Mouse (Mus musculus) midbrain, embryonic 12.5 days (tissue): ENCODE measurements around the gene Atp5h. TPM values are rescaled to one million over a fixed set of nuclear protein-coding genes. Genes with fewer than 3 reads are reported as not detected.

ENCODE experiments used
- ATAC-seq: fragments of 200-750 bp; cut with Nextera tagmentation; 2 replicates; pipeline ENCODE4 v1.8.0; 2017; ENCODE audit warnings: low read depth, moderate TSS enrichment, moderate library complexity; ENCODE audit not compliant: low FRiP score
- H3K27ac ChIP-seq: fragments of 300-500 bp; sonication (generic); replicated peaks from 2 replicates; pipeline ENCODE4 v1.5.1; 2016; ENCODE audit warnings: mild to moderate bottlenecking
- H3K27me3 ChIP-seq: fragments of 300-500 bp; sonication (generic); 2 replicates; pipeline ENCODE4 v1.6.1; 2016; ENCODE audit warnings: mild to moderate bottlenecking
- H3K36me3 ChIP-seq: fragments of 300-500 bp; sonication (generic); 2 replicates; pipeline ENCODE4 v1.6.1; 2016
- H3K4me1 ChIP-seq: fragments of 300-500 bp; sonication (generic); 2 replicates; pipeline ENCODE4 v1.6.1; 2016
- H3K4me2 ChIP-seq: fragments of 300-500 bp; sonication (generic); replicated peaks from 2 replicates; pipeline ENCODE4 v1.6.1; 2016; ENCODE audit warnings: mild to moderate bottlenecking, moderate library complexity
- H3K4me3 ChIP-seq: fragments of 300-500 bp; sonication (generic); 2 replicates; pipeline ENCODE4 v1.5.1; 2016; ENCODE audit warnings: mild to moderate bottlenecking
- H3K9ac ChIP-seq: fragments of 300-500 bp; sonication (generic); replicated peaks from 2 replicates; pipeline ENCODE4 v1.6.1; 2016; ENCODE audit warnings: mild to moderate bottlenecking, moderate library complexity
- H3K9me3 ChIP-seq: fragments of 300-500 bp; sonication (generic); 2 replicates; pipeline ENCODE4 v1.6.1; 2016; ENCODE audit warnings: mild to moderate bottlenecking
- WGBS: fragments of 180-500 bp; shearing (Covaris S2); methylation state at CpG from one replicate; pipeline ENCODE4 v1.1.7; 2016; 5-methylcytosine and 5-hydroxymethylcytosine counted together
- polyA plus RNA-seq: library from polyadenylated mRNA; unstranded; fragments of >200 nt; fragmentation: Nextera tagmentation; extraction: Ambion mirVana; gene quantifications from 2 replicates; pipeline ENCODE4 v1.2.1, GENCODE M21; 2016

Atp5h gene
- polyA plus RNA-seq, 1 experiment from 2014 or later: 873 TPM

GRCm38 (mm10) chr11:115452281-115452860 lies 32.6 kb upstream of the Atp5h start:
- Histone ChIP-seq H3K27me3 (no peaks in the 10 kb centered on the region), H3K4me3 (no peak overlapping the region), H3K4me2 (no peak overlapping the region), H3K27ac (no peak overlapping the region), H3K9ac (no peak overlapping the region), H3K9me3 (no peaks in the 10 kb centered on the region), H3K36me3 (no peaks in the 10 kb centered on the region), H3K4me1 (no peaks in the 10 kb centered on the region; the same call in 1 of the 2 replicates)
- WGBS: 83% methylated on average over 7 of the region's 7 CpGs
- ATAC-seq: no peak

- Histone ChIP-seq H3K9ac (no peak overlapping the region), H3K4me3 (no peak overlapping the region), H3K27ac (no peak overlapping the region), H3K9me3 (no peaks in the 10 kb centered on the region), H3K4me1 (no peaks in the 10 kb centered on the region; the same call in 1 of the 2 replicates), H3K36me3 (no peaks in the 10 kb centered on the region), H3K27me3 (no peaks in the 10 kb centered on the region), H3K4me2 (no peak overlapping the region)
- WGBS: 87% methylated on average over 8 of the region's 8 CpGs
- ATAC-seq: no peak
Observed at GRCm38 (mm10) chr11:115451781-115452241, 32.0 kb upstream of the Atp5h start.

GRCm38 (mm10) chr11:115450176-115450575 lies 30.4 kb upstream of the Atp5h start:
- Histone ChIP-seq H3K36me3 (no peaks in the 10 kb centered on the region), H3K4me2 (no peak overlapping the region), H3K4me3 (no peak overlapping the region), H3K4me1 (no peaks in the 10 kb centered on the region; the same call in 1 of the 2 replicates), H3K9ac (no peak overlapping the region), H3K27ac (no peak overlapping the region), H3K27me3 (no peaks in the 10 kb centered on the region), H3K9me3 (no peaks in the 10 kb centered on the region)
- no peak for ATAC-seq
- WGBS: 93% methylated on average over 7 of the region's 7 CpGs

GRCm38 (mm10) chr11:115448998-115449397 lies 29.2 kb upstream of the Atp5h start:
- Histone ChIP-seq H3K4me3 (no peak overlapping the region), H3K27me3 (no peaks in the 10 kb centered on the region), H3K27ac (no peak overlapping the region), H3K4me1 (no peaks in the 10 kb centered on the region; the same call in 1 of the 2 replicates), H3K9me3 (no peaks in the 10 kb centered on the region), H3K9ac (no peak overlapping the region), H3K4me2 (no peak overlapping the region), H3K36me3 (no peaks in the 10 kb centered on the region)
- ATAC-seq: no peak
- whole genome bisulfite sequencing: 57% methylated on average over 7 of the region's 7 CpGs

GRCm38 (mm10) chr11:115448075-115448474 lies 28.3 kb upstream of the Atp5h start:
- Histone ChIP-seq H3K27ac (no peak overlapping the region), H3K36me3 (no peaks in the 10 kb centered on the region), H3K9ac (no peak overlapping the region), H3K4me1 (no peaks in the 10 kb centered on the region; the same call in 1 of the 2 replicates), H3K9me3 (no peaks in the 10 kb centered on the region), H3K4me2 (no peak overlapping the region), H3K4me3 (no peak overlapping the region), H3K27me3 (no peaks in the 10 kb centered on the region)
- ATAC-seq: no peak
- 86% methylated on average over 16 of the region's 16 CpGs for WGBS

GRCm38 (mm10) chr11:115447321-115447885 lies 27.6 kb upstream of the Atp5h start:
- no peak for ATAC-seq
- no peaks in the 10 kb centered on the region for H3K27me3 ChIP-seq
- no peaks in the 10 kb centered on the region for H3K9me3 ChIP-seq
- no peak overlapping the region for H3K4me3 ChIP-seq
- no peak overlapping the region for H3K9ac ChIP-seq
- WGBS: 86% methylated on average over 11 of the region's 11 CpGs
- H3K4me2 ChIP-seq: no peak overlapping the region
- no peak overlapping the region for H3K27ac ChIP-seq
- H3K36me3 ChIP-seq: no peaks in the 10 kb centered on the region
- H3K4me1 ChIP-seq: no peaks in the 10 kb centered on the region; the same call in 1 of the 2 replicates

GRCm38 (mm10) chr11:115446906-115447305 lies 27.1 kb upstream of the Atp5h start:
- H3K9ac ChIP-seq: no peak overlapping the region
- WGBS: 91% methylated on average over 3 of the region's 3 CpGs
- no peaks in the 10 kb centered on the region; the same call in 1 of the 2 replicates for H3K4me1 ChIP-seq
- no peaks in the 10 kb centered on the region for H3K27me3 ChIP-seq
- no peak overlapping the region for H3K27ac ChIP-seq
- no peaks in the 10 kb centered on the region for H3K36me3 ChIP-seq
- no peak for ATAC-seq
- no peaks in the 10 kb centered on the region for H3K9me3 ChIP-seq
- no peak overlapping the region for H3K4me2 ChIP-seq
- no peak overlapping the region for H3K4me3 ChIP-seq

- no peak for ATAC-seq
- no peaks in the 10 kb centered on the region for H3K27me3 ChIP-seq
- no peak overlapping the region for H3K4me3 ChIP-seq
- no peak overlapping the region for H3K27ac ChIP-seq
- peaks cover 6% of the 10 kb centered on the region for H3K4me1 ChIP-seq
- H3K9me3 ChIP-seq: 0 out of 2 replicates have a peak, but pooled peaks cover 5% of the 10 kb centered on the region
- H3K4me2 ChIP-seq: no peak overlapping the region
- 55% methylated on average over 15 of the region's 15 CpGs for WGBS
- no peaks in the 10 kb centered on the region for H3K36me3 ChIP-seq
- no peak overlapping the region for H3K9ac ChIP-seq
Observed at GRCm38 (mm10) chr11:115441417-115441816, 21.7 kb upstream of the Atp5h start.

GRCm38 (mm10) chr11:115439906-115440595 lies 20.3 kb upstream of the Atp5h start, which contains the start of gene Trim80:
TSS of gene Trim80 (plus strand) at chr11:115440545.
- no peak within 1 kb of the TSS for H3K4me2 ChIP-seq
- ATAC-seq: no peak
- no peak within 1 kb of the TSS for H3K4me3 ChIP-seq
- no peak within 1 kb of the TSS for H3K9ac ChIP-seq
- H3K9me3 ChIP-seq: 0 out of 2 replicates have a peak, but pooled peaks cover 5% of the 10 kb centered on the region
- H3K27ac ChIP-seq: no peak within 1 kb of the TSS
- H3K27me3 ChIP-seq: 0 out of 2 replicates have a peak, but pooled peaks cover 3% of the 10 kb centered on the region
- peaks cover 17% of the 10 kb centered on the region for H3K4me1 ChIP-seq
- 93% methylated on average over 9 of the region's 9 CpGs for WGBS
- H3K36me3 ChIP-seq: no peaks in the 10 kb centered on the region

GRCm38 (mm10) chr11:115439326-115439725 lies 19.6 kb upstream of the Atp5h start:
- Histone ChIP-seq H3K36me3 (no peaks in the 10 kb centered on the region), H3K4me3 (no peak overlapping the region), H3K4me1 (peaks cover 17% of the 10 kb centered on the region), H3K9ac (no peak overlapping the region), H3K9me3 (0 out of 2 replicates have a peak, but pooled peaks cover 5% of the 10 kb centered on the region), H3K4me2 (no peak overlapping the region), H3K27me3 (peaks cover 9% of the 10 kb centered on the region; the same call in 1 of the 2 replicates), H3K27ac (no peak overlapping the region)
- ATAC-seq: no peak
- 83% methylated on average over 3 of the region's 3 CpGs for WGBS

GRCm38 (mm10) chr11:115437571-115438122 lies 17.9 kb upstream of the Atp5h start:
- H3K27me3 ChIP-seq: peaks cover 9% of the 10 kb centered on the region; the same call in 1 of the 2 replicates
- no peak overlapping the region for H3K27ac ChIP-seq
- no peak overlapping the region for H3K4me3 ChIP-seq
- H3K4me1 ChIP-seq: peaks cover 17% of the 10 kb centered on the region
- no peak for ATAC-seq
- 83% methylated on average over 5 of the region's 5 CpGs for WGBS
- H3K9ac ChIP-seq: no peak overlapping the region
- H3K36me3 ChIP-seq: peaks cover 5% of the 10 kb centered on the region; the same call in 1 of the 2 replicates
- H3K9me3 ChIP-seq: 0 out of 2 replicates have a peak, but pooled peaks cover 5% of the 10 kb centered on the region
- H3K4me2 ChIP-seq: no peak overlapping the region
